Mouse (Mus musculus) R1 (cell line): ENCODE results near the gene Ddit4.

Experiments
- DNase-seq: peaks from one replicate; pipeline ENCODE4 v3.0.0-alpha.2; 2018; ENCODE audit warnings: low read depth, low spot score

Gene Ddit4

GRCm38 (mm10) chr10:59951211-59952151 lies at the start of gene Ddit4:
TSS of gene Ddit4 (minus strand) at chr10:59951834.
- DNase-seq: peak; percentile 98

DNA sequence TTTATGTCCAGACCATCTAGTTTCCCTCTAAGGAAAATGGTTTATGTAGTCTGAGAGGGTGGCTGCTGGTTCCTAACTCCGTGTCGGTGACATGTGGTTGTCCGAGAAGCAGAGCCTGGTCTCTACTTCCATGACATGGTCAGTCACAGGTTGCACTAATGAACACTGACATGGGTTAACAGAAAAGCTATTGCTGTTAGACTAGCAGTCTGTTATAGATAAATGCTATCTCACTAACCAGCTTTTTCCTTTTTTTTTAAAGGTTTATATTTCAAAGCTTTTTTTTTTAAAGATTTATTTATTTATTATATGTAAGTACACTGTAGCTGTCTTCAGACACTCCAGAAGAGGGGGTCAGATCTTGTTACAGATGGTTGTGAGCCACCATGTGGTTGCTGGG lies 47.4 kb upstream of the Ddit4 start:
- DNase-seq: no peak

DNA sequence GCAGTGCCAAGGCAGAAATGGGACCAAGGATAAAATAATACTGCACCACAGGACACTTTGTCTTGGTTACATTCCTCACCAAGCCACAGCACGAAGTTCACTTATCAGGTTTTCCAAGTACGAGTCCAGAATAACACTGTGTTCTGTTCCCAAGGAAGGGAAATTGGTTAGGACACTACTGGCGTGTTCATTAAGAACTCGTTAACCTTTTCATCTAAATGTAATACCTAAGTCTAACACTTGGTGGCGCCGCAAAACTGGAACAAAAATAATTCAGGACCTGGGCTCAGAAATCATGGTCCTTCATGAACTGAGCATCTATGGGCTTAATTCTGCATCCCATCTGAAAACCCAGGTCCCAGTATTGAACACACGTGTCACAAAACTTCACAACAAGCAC lies 46.0 kb upstream of the Ddit4 start:
- DNase-seq: peak; percentile 80

DNA sequence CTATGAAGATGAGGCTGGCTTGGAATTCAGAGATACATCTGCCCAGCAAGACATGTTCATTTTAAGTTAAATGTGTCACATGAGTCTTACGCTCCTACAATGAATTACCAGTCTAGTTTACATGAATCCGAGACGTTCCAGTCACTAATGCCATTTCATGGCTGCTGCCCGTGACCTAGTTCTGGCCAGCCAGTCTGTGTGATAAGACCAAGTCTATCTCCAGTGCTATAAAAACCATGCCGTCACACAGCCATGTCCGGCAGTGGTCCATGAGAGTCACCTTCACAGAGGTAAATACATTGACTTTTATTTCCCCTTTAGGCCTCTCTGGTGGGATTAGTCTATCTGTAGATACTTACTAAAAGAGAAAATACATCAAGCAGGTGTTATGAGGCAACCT lies 44.3 kb upstream of the Ddit4 start:
- DNase-seq: no peak

GRCm38 (mm10) chr10:59993813-59994212 lies 42.2 kb upstream of the Ddit4 start:
- DNase-seq: peak; percentile 24

DNA sequence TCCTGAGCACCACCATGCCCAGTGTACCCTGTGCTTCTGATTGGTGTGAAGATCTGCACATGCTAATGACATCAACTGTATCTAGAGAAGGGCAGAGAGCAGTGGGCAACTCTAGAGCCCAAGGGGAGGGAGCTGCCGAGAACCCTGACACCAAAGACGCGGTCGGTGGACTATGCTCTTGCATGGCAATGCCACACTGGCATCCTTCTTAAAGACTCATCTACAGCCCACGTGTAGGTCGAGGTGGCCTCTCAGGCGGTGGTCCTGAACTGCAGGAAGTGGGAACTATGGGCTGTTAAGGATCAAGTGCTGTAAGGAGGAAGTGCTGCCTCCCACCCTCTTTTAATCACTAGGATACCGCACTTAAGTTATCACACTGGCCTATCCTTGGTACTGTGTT lies 40.4 kb upstream of the Ddit4 start:
- DNase-seq: no peak

GRCm38 (mm10) chr10:59991262-59991880 lies 39.7 kb upstream of the Ddit4 start:
- no peak for DNase-seq

DNA sequence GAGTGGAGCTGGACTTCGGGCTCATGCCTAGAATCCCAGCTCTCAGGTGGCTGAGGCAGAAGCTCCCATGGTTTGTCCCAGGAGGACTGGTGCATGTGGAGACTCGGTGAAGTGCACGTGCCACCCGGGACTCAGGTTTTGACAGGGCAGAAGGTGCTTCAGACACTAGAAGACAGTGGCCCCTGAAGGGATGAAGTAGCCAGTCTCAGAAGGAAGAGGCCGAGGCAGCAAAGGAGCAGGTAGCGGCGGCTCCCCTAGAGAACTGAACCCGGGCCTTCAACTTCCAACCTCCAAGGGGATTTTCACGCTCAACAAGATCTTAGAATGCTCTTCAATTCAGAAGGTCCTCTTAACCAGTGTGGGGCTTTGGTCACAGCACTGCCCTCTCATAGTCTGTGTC lies 38.8 kb upstream of the Ddit4 start:
- DNase-seq: no peak

- DNase-seq: no peak
Observed at GRCm38 (mm10) chr10:59988036-59988435, 36.4 kb upstream of the Ddit4 start.

DNA sequence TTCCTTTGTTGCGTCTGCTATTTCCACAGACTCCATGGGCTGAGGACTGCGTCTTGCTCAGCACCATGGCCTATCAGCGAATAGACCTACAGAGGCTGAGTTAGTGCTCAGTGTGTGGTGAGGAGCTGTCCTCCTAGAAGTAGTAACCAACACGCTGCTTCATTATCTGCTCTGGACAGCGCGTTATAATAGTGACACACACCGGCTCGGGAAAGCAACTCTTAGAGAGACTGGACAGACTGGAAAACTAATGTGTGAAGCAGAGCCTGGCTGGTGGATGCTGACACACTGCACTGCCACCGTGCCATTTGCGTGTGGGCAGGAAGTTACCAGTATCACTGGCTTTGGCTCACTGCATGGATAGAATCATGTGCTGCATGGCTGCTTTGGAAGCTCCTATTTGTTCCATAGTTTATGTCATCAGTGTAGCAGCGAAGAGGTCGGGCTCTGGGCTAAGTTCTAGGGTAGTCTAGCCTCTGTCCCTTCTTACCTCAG lies 30.8 kb upstream of the Ddit4 start:
- no peak for DNase-seq

DNA sequence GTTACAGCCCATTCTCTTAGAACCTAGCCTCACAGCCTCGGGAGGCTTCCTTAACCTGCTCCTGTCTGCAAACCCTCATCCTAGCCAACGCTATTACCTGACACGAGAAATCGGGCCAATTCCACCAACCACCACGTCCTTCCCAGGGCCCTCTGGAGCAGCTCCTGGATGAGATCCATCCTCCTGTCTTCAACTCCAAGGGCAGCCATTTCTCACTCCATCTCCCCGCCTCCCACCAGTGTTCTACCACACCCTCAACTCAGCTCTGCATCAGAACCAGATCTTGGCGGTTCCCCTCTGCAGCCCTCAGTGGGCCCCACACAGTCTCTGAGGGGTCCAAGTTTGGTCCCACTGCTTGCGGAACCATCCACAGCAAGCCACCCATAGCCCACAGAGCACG lies 30.2 kb upstream of the Ddit4 start:
- DNase-seq: no peak

DNA sequence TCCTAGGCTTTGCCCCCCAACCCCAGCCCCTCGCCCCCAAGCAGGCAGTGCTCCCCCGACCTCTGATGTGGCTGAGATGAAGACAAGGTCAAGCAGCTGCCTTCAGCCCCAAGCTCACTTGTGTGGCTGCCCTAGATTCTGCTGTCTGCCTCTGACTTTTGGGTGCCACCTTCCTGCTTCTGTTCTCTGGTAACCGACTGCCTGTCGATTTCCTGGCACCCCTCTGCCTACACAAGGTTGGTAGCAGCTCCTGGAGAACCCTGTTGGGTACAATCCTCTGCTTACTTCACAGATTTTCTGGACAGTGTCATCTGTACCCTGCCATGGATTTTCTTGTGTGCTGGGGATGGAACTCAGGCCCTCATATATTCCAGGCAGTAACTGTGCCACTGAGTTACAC lies 29.7 kb upstream of the Ddit4 start:
- DNase-seq: no peak

DNA sequence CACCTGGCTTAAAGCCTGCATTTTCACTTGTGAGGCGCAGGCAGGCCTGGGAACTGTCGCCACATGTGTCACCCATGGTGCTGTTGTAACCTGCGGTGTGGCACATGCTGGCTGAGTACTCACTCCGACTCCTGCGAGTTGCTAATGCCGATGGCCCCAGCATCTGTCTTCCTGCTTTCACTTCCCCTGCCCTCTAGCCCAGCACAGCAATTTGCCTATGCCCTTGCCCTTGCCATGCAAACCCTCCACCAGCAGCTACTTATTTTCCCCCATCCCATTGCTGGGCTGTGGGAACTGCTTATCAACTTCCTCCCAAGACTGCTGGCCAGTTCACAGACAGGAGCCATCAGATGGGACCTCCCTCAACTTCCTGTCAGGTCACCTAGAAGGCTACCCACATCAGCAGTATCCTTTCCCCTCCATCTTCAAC lies 29.2 kb upstream of the Ddit4 start:
- DNase-seq: no peak

DNA sequence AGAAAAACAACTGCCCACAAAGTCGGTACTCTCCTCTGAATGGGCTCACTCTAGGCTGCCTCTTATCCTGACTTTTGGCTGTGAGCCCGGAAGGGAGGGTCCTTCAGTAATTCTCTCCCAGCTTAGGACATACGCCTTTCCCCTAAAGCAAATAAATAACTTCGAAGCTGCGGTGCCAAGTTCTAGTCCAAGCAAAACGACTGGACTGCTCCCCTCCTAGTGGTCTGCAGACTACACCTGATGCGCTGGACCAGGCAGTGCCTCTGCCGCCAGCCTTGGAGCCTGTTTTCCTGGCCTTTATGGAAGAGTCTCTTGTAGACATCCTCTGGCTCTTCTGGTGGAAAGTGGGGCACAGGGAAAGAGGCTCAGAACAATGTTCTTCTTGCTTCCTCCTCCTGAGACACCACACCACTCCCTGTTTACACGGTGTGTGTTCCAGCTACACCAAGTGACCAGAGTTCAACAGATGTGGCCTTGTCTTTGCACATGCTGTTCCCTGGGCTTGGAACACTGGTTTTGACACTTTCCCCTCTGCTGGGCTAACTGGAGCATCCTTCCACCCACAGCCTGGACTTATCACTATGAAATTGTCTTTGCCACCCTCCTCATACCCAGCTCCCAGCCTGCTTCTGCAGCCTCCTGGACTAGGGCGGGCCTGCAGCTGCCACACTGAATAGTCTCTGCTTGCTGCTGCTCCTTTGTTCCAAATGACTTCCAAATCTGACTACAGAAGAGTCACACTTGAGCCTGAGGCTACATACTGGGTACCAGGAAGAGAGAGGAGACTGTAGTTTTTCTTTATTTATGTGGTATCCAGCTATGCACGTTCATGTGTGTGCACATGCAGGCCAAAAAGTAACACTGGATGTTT lies 27.5 kb upstream of the Ddit4 start:
- no peak for DNase-seq

DNA sequence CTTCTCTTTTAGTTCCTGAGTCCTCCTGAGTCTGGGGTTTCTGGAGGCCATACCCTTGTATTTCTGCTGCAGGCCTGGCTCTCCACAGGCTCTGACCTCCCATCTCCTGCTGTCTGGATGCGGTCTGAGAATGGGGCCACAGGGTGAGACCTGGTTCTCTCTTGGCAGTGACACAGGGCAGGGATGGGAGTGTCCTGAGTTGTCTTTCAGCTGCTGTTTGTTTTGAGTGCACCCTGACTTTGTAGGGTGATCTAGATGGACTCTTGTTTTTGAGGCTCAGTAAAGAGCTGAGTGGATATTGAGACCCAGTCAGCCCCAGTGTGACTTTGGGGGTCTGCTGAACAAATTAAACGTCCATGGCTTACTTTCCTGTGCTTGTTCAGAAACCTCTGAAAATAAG lies 26.8 kb upstream of the Ddit4 start:
- DNase-seq: no peak

DNA sequence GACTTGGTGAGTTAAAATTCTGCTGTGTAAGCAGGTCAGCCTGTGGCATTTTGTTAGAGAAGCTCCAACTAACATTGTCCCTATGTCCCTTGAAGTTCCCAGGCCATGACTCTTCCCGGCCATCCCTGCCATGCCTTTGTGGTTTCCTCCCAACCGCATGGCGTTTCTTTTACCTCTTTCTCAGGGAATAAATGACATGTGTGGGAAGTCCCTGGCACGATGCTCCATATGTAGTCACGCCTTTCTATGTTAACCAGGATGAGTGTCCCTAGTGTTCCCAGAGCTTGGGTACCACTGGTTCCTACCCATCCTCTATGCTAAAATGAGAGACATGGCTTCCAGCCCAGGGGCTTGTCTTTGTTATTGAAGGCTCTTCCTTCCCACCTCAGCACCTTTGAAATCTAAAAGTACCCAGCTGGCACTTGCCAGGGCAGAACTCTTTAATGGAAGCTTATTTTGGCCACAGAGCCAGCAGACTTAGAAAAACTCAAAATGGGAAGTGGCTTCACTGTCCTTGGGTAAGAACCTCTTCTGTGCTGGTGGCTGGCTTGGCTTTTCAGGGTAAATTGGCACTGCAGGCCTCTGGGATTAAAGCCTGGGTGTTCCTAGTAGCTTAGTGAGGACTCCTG lies 26.2 kb upstream of the Ddit4 start:
- DNase-seq: no peak

GRCm38 (mm10) chr10:59977141-59977540 lies 25.5 kb upstream of the Ddit4 start:
- DNase-seq: peak; percentile 89

DNA sequence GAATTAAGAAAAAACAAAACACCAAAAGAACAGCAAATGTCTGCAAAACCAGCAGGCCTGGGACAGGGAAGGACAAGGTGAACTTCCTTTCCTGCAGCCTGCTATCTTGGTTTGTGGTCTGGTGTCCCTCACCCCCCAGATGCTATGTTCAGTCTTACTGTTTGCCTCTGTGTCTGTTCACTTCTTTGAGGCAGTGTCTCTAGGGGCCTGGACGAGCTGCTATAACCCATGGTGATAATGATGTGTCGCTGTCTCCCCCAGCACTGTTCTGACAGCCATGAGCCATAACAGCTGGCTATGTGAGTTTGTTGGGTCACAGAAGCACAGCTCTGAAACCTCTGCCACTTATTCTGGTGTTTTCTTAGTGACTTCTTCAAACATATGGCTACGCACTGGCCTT lies 23.2 kb upstream of the Ddit4 start:
- DNase-seq: no peak

GRCm38 (mm10) chr10:59974191-59974664 lies 22.6 kb upstream of the Ddit4 start:
- peak; percentile 95 for DNase-seq

GRCm38 (mm10) chr10:59973400-59973799 lies 21.8 kb upstream of the Ddit4 start:
- no peak for DNase-seq

- no peak for DNase-seq
Observed at GRCm38 (mm10) chr10:59972999-59973398, 21.4 kb upstream of the Ddit4 start.
